Mouse (Mus musculus): ENCODE data around the gene Sertad1. TPM values are rescaled to one million over a fixed set of nuclear protein-coding genes. Genes with fewer than 3 reads are reported as not detected.

The Sertad1 gene
- polyA plus RNA-seq, 1 experiment from 2014 or later, result 18.4 TPM

- WGBS, result 83% methylated on average over 8 of the region's 8 CpGs
- no peak for DNase-seq (ENCODE audit: low spot score)
- Histone ChIP-seq H3K9me3 (ENCODE audit: control insufficient read depth, low read length) (no peaks in the 10 kb centered on the region), H3K9ac (ENCODE audit: low read length) (no peak overlapping the region), H3K4me3 (ENCODE audit: low read depth, low read length) (no peak overlapping the region), H3K27ac (ENCODE audit: low read depth, low read length) (no peak overlapping the region), H3K4me1 (ENCODE audit: control insufficient read depth, insufficient read depth, low read length) (no peaks in the 10 kb centered on the region), H3K27me3 (ENCODE audit: control insufficient read depth, insufficient read depth, low read length) (no peaks in the 10 kb centered on the region), H3K4me2 (ENCODE audit: low read depth) (no peak overlapping the region), H3K36me3 (ENCODE audit: control insufficient read depth, insufficient read depth, low read length) (peaks cover 7% of the 10 kb centered on the region)
- no peak for ATAC-seq (ENCODE audit: insufficient read depth, low FRiP score, low TSS enrichment)
Measured at GRCm38 (mm10) chr7:27537998-27538397, 51.3 kb downstream of the Sertad1 start.

GRCm38 (mm10) chr7:27538797-27539196 is 52.1 kb downstream of the Sertad1 start:
- Histone ChIP-seq H3K9me3 (ENCODE audit: control insufficient read depth, low read length) (no peaks in the 10 kb centered on the region), H3K27me3 (ENCODE audit: control insufficient read depth, insufficient read depth, low read length) (no peaks in the 10 kb centered on the region), H3K9ac (ENCODE audit: low read length) (no peak overlapping the region), H3K36me3 (ENCODE audit: control insufficient read depth, insufficient read depth, low read length) (peaks cover 7% of the 10 kb centered on the region), H3K4me3 (ENCODE audit: low read depth, low read length) (no peak overlapping the region), H3K27ac (ENCODE audit: low read depth, low read length) (no peak overlapping the region), H3K4me2 (ENCODE audit: low read depth) (no peak overlapping the region), H3K4me1 (ENCODE audit: control insufficient read depth, insufficient read depth, low read length) (no peaks in the 10 kb centered on the region)
- ATAC-seq (ENCODE audit: insufficient read depth, low FRiP score, low TSS enrichment) (no peak), DNase-seq (ENCODE audit: low spot score) (no peak)
- 94% methylated on average over 2 of the region's 2 CpGs for WGBS

Other genes with a start within 250 kb of the Sertad1 start
- 21.6 and 21.7 TPM in 2 replicates for gene Numbl, start 228.5 kb upstream of the Sertad1 start, polyA plus RNA-seq (2014; fragmentation: Nextera tagmentation; extraction: Ambion mirVana)
- gene Ltbp4, start 149.2 kb upstream of the Sertad1 start, polyA plus RNA-seq (2014; fragmentation: Nextera tagmentation; extraction: Ambion mirVana), result 7.0 and 8.0 TPM in 2 replicates
- gene Shkbp1, start 130.9 kb upstream of the Sertad1 start, polyA plus RNA-seq (2014; fragmentation: Nextera tagmentation; extraction: Ambion mirVana), result 52.8 and 55.2 TPM in 2 replicates
- not detected in 2 replicates for gene Gm20479, start 129.5 kb upstream of the Sertad1 start, polyA plus RNA-seq (2014; fragmentation: Nextera tagmentation; extraction: Ambion mirVana)
- 0.23 and 0.34 TPM in 2 replicates for gene Sptbn4, start 39.2 kb upstream of the Sertad1 start, polyA plus RNA-seq (2014; fragmentation: Nextera tagmentation; extraction: Ambion mirVana)
- 34.3 and 34.5 TPM in 2 replicates for gene Blvrb, start 38.9 kb upstream of the Sertad1 start, polyA plus RNA-seq (2014; fragmentation: Nextera tagmentation; extraction: Ambion mirVana)
- gene Sertad3, start 13.1 kb upstream of the Sertad1 start, polyA plus RNA-seq (2014; fragmentation: Nextera tagmentation; extraction: Ambion mirVana), result 22.8 and 24.0 TPM in 2 replicates
- gene Prx, start 12.4 kb downstream of the Sertad1 start, polyA plus RNA-seq (2014; fragmentation: Nextera tagmentation; extraction: Ambion mirVana), result 0.99 and 1.3 TPM in 2 replicates
- 0.30 and 0.50 TPM in 2 replicates for gene Hipk4, start 36.4 kb downstream of the Sertad1 start, polyA plus RNA-seq (2014; fragmentation: Nextera tagmentation; extraction: Ambion mirVana)
- 72.0 and 73.9 TPM in 2 replicates for gene Pld3, start 66.3 kb downstream of the Sertad1 start, polyA plus RNA-seq (2014; fragmentation: Nextera tagmentation; extraction: Ambion mirVana)
- gene 2310022A10Rik, start 66.3 kb downstream of the Sertad1 start, polyA plus RNA-seq (2014; fragmentation: Nextera tagmentation; extraction: Ambion mirVana), result 28.4 and 28.9 TPM in 2 replicates
- gene Akt2, start 104.6 kb downstream of the Sertad1 start, polyA plus RNA-seq (2014; fragmentation: Nextera tagmentation; extraction: Ambion mirVana), result 72.0 and 72.9 TPM in 2 replicates
- gene Ttc9b, start 167.0 kb downstream of the Sertad1 start, polyA plus RNA-seq (2014; fragmentation: Nextera tagmentation; extraction: Ambion mirVana), result 10.2 and 11.2 TPM in 2 replicates
- 9.0 and 12.5 TPM in 2 replicates for gene Map3k10, start 187.7 kb downstream of the Sertad1 start, polyA plus RNA-seq (2014; fragmentation: Nextera tagmentation; extraction: Ambion mirVana)
- gene Zfp607b, start 202.4 kb downstream of the Sertad1 start, polyA plus RNA-seq (2014; fragmentation: Nextera tagmentation; extraction: Ambion mirVana), result 5.0 and 6.1 TPM in 2 replicates
- gene Zfp60, start 244.5 kb downstream of the Sertad1 start, polyA plus RNA-seq (2014; fragmentation: Nextera tagmentation; extraction: Ambion mirVana), result 83.7 and 84.7 TPM in 2 replicates

All from neural tube, embryonic 11.5 days (tissue).